Mouse (Mus musculus): ENCODE measurements around the gene Skap1. TPM values are rescaled to one million over a fixed set of nuclear protein-coding genes. Genes with fewer than 3 reads are reported as not detected.
A peak's percentile ranks its signal among the peaks of the same experiment; 100 is the strongest.

The Skap1 gene
- polyA plus RNA-seq, 1 experiment from 2014 or later = 0.59 TPM

DNA sequence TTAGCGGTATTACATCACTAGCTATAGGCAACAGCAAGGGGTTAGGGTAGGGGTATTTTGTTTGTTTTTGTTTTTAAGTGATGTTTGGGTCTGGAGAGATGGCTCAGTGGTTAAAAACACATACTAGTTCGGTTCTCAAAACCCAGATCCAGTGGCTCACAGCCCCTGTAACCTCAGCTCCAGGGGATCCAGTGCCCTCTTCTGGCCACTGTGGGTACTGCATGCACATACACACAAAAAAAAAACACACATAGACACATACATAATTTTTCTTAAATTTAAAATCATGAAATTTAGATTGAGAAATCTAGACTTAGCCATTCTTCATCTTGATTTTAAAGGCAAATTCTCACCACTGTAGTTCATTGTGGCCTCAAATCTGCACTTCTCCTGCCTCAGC, 221.0 kb downstream of the Skap1 start:
- POLR2A ChIA-PET = interaction anchor here (0.7 kb wide), 1 partner anchor 20 kb away, joined by 3 read pairs; no protein-coding TSS in a partner anchor
- no peak for DNase-seq (ENCODE audit: low read depth, low spot score)
- no peak for ATAC-seq
- in situ Hi-C loops (cut with MboI; ENCODE audit: low pct_unique_long_range_greater_than_20kb) = no loop called here
- TF ChIP-seq CTCF (IDR thresholded peaks at IDR 0.05) = peak; percentile 42
- CTCF ChIA-PET = no interaction called here
- H3K27me3 ChIP-seq = no peaks in the 10 kb centered on the region

- POLR2A ChIA-PET = no interaction called here
- no peaks in the 10 kb centered on the region for H3K27me3 ChIP-seq
- CTCF ChIA-PET = interaction anchor here (0.7 kb wide), 1 partner anchor 66 kb away, joined by 3 read pairs; no protein-coding TSS in a partner anchor
- in situ Hi-C loops (cut with MboI; ENCODE audit: low pct_unique_long_range_greater_than_20kb) = no loop called here
- DNase-seq (ENCODE audit: low read depth, low spot score) = no peak
- ATAC-seq = no peak
- no peak for TF ChIP-seq CTCF (IDR thresholded peaks at IDR 0.05)
Observed at GRCm38 (mm10) chr11:96686713-96687280, 222.4 kb downstream of the Skap1 start.

DNA sequence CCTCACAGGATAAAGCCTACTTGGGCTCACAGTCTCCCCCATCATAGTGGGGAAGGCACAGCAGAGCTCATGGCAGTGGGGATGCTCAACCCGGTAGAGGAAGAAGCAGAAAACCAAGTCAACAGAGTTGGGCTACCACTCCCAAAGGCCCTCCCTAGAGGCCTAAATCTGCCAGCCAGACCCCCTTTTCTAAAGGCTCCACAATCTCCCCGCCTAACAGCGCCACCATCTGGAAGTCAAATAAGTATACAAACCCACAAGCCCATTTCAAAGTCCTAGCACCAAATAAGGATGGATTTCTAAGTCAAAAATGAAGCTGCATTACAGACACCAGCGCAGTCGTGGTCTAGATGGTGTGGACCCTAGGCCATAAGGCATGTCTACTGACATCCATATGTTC, 227.9 kb downstream of the Skap1 start:
- POLR2A ChIA-PET = interaction anchor here (0.6 kb wide), 1 partner anchor 414 kb away, joined by 3 read pairs; no protein-coding TSS in a partner anchor
- DNase-seq (ENCODE audit: low read depth, low spot score) = no peak
- H3K27me3 ChIP-seq = no peaks in the 10 kb centered on the region
- TF ChIP-seq CTCF (IDR thresholded peaks at IDR 0.05) = no peak
- CTCF ChIA-PET = no interaction called here
- ATAC-seq = no peak
- in situ Hi-C loops (cut with MboI; ENCODE audit: low pct_unique_long_range_greater_than_20kb) = no loop called here

- no peak for TF ChIP-seq CTCF (IDR thresholded peaks at IDR 0.05)
- no peak for ATAC-seq
- in situ Hi-C loops (cut with MboI; ENCODE audit: low pct_unique_long_range_greater_than_20kb) = no loop called here
- DNase-seq (ENCODE audit: low read depth, low spot score) = no peak
- POLR2A ChIA-PET = no interaction called here
- H3K27me3 ChIP-seq = no peaks in the 10 kb centered on the region
- CTCF ChIA-PET = interaction anchor here (1.5 kb wide), 1 partner anchor 32 kb away, joined by 4 read pairs; no protein-coding TSS in a partner anchor
Observed at GRCm38 (mm10) chr11:96693360-96693759, 229.0 kb downstream of the Skap1 start.

DNA sequence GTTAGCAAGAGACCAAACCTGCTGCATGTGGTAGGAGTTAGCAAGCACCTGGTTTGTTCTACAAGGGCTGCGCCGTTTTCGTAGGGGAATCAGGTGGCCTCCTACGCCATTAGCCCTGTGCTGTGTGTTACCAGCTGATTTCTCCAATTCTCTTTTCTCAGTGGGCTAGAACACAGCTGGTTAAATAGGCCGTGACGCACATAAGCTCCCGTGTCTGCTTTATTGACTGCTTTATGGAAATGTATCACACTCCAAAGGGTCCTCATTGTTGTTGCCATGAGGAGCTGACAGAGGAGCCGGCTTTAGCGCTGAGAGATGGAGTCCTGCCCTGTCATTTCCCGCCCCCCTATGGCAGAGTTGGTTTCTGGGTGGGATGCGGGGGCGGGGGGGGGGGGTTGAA, 230.4 kb downstream of the Skap1 start:
- H3K27me3 ChIP-seq = no peaks in the 10 kb centered on the region
- in situ Hi-C loops (cut with MboI; ENCODE audit: low pct_unique_long_range_greater_than_20kb) = no loop called here
- no peak for ATAC-seq
- no peak for DNase-seq (ENCODE audit: low read depth, low spot score)
- POLR2A ChIA-PET = no interaction called here
- CTCF ChIA-PET = no interaction called here
- TF ChIP-seq CTCF (IDR thresholded peaks at IDR 0.05) = no peak

- ATAC-seq = no peak
- ChIA-PET POLR2A (no interaction called here), CTCF (interaction anchor here (1.4 kb wide), 1 partner anchor 28 kb away, joined by 3 read pairs; no protein-coding TSS in a partner anchor)
- in situ Hi-C loops (cut with MboI; ENCODE audit: low pct_unique_long_range_greater_than_20kb) = no loop called here
- TF ChIP-seq CTCF (IDR thresholded peaks at IDR 0.05) = no peak
- DNase-seq (ENCODE audit: low read depth, low spot score) = no peak
- H3K27me3 ChIP-seq = no peaks in the 10 kb centered on the region
Observed at GRCm38 (mm10) chr11:96696168-96696727, 231.9 kb downstream of the Skap1 start.

DNA sequence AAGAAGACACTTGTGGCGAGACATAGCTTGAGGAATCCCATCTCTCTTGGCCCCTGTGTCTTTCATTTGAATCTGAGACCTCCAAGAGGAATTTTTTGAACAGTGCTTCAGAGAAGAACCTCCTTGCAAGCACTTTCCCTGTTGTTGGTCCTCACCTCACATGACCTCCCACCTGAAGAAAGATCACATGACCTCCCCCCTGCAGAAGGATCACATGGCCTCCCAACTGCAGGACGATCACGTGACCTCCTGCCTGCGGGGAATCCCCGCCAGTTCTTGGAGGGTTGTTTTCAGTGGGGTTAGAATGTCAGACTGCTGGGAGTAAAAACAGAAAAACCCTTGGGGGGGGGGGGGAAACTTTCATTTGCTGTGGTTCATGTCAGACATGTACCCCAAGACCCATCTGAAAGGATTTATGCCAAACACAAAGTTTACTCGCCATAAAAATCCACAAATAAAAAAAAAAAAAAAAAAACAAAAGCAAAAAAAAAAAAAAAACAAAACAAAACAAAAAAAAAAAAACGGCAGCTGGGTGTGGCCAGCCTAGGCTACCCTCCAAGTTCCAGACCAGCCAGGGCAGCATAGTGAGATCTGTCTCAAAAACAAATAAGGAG, 232.6 kb downstream of the Skap1 start:
- ATAC-seq (no peak), DNase-seq (ENCODE audit: low read depth, low spot score) (no peak)
- ChIA-PET POLR2A (no interaction called here), CTCF (interaction anchor here (1.4 kb wide), 1 partner anchor 28 kb away, joined by 3 read pairs; no protein-coding TSS in a partner anchor)
- in situ Hi-C loops (cut with MboI; ENCODE audit: low pct_unique_long_range_greater_than_20kb) = no loop called here
- no peak for TF ChIP-seq CTCF (IDR thresholded peaks at IDR 0.05)
- H3K27me3 ChIP-seq = no peaks in the 10 kb centered on the region

GRCm38 (mm10) chr11:96697467-96697866, 233.1 kb downstream of the Skap1 start:
- no peak for TF ChIP-seq CTCF (IDR thresholded peaks at IDR 0.05)
- CTCF ChIA-PET = no interaction called here
- POLR2A ChIA-PET = no interaction called here
- no peaks in the 10 kb centered on the region for H3K27me3 ChIP-seq
- no peak for ATAC-seq
- in situ Hi-C loops (cut with MboI; ENCODE audit: low pct_unique_long_range_greater_than_20kb) = no loop called here
- no peak for DNase-seq (ENCODE audit: low read depth, low spot score)

DNA sequence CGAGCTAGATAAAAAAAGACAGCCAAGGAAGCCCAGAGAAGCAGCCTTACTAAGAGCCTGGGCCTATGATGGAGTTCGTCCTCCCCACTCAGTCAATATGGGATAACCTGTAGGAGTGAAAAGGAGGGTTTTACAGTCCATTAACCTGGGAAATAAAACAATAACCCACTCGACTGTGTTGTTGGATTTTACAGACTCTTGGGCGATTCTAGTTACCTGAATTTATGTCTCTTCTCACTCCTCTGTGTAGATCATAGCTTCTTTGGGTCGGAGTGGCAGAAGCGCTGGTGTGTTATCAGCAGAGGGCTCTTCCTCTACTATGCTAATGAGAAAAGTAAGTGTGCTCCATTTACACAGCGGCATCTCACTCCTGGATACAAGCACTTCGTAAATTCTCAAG, 239.4 kb downstream of the Skap1 start:
- ChIA-PET POLR2A (no interaction called here), CTCF (no interaction called here)
- no peaks in the 10 kb centered on the region for H3K27me3 ChIP-seq
- TF ChIP-seq CTCF (IDR thresholded peaks at IDR 0.05) = no peak
- DNase-seq (ENCODE audit: low read depth, low spot score) = no peak
- in situ Hi-C loops (cut with MboI; ENCODE audit: low pct_unique_long_range_greater_than_20kb) = no loop called here
- ATAC-seq = no peak

DNA sequence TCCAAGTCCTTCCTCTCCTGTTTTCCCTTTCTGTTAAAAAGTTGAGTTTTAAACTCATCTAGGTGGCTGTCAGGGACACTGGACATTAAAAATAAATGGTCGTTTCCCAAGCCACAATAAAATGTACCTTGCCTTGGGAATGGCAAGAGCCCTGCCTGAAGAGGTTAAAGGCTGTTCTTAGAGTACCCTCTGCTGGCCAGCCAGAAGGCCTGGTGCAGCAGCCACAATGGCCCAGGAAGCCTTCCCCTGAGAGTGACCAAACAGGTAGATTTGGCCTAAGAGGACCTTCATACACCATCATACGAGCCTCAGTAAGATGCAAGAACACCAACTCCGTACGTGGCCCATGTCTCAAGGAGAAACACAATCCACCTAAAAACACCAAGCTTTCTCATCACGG, 246.9 kb downstream of the Skap1 start:
- peak; percentile 52 for TF ChIP-seq CTCF (IDR thresholded peaks at IDR 0.05)
- DNase-seq (ENCODE audit: low read depth, low spot score) (no peak), ATAC-seq (no peak)
- H3K27me3 ChIP-seq = no peaks in the 10 kb centered on the region
- in situ Hi-C loops (cut with MboI; ENCODE audit: low pct_unique_long_range_greater_than_20kb) = no loop called here
- CTCF ChIA-PET = interaction anchor here (1.0 to 1.5 kb wide), 3 partner anchors 9 to 17 kb away, joined by 3 to 4 read pairs (median 3); no protein-coding TSS in a partner anchor
- POLR2A ChIA-PET = interaction anchor here (0.9 kb wide), 1 partner anchor 37 kb away, joined by 3 read pairs; no protein-coding TSS in a partner anchor

DNA sequence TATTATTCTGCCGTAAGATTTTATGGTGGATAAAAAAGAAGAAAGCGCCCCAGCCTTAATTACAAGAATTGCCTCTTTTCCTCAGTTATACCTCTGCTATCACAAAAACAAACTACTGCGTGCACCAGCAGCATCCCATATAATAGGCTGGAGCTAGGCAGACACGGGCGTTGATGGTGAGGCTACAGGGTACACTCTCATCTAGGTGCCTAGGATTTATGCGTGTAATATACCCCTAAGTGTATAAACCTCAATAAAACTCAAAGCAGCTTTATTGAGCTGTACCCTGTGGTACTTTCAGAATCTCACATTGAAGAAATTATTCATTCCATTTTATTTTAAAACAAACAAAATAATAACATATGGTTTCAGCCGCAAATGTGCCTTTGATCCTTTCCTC, 247.3 kb downstream of the Skap1 start:
- POLR2A ChIA-PET = interaction anchor here (0.9 kb wide), 1 partner anchor 38 kb away, joined by 3 read pairs; no protein-coding TSS in a partner anchor
- no peaks in the 10 kb centered on the region for H3K27me3 ChIP-seq
- in situ Hi-C loops (cut with MboI; ENCODE audit: low pct_unique_long_range_greater_than_20kb) = no loop called here
- TF ChIP-seq CTCF (IDR thresholded peaks at IDR 0.05) = no peak
- ATAC-seq (no peak), DNase-seq (ENCODE audit: low read depth, low spot score) (no peak)
- CTCF ChIA-PET = interaction anchor here (1.0 to 1.5 kb wide), 3 partner anchors 10 to 17 kb away, joined by 3 to 4 read pairs (median 3); no protein-coding TSS in a partner anchor

All from Patski (cell line).